Mouse (Mus musculus) stomach, postnatal 0 days (tissue): ENCODE measurements at regions not wholly inside any gene's neighbourhood (a gene's known extent, or its start where the extent isn't known, plus 50 kb on each side); places are given as distances from the start of the nearest gene placed in this dataset.

Source experiments
- CTCF ChIP-seq: IDR thresholded peaks from 2 replicates; pipeline ENCODE4 v1.5.1; 2016; ENCODE audit warnings: antibody characterized with exemption, low read depth, mild to moderate bottlenecking, moderate library complexity
- EP300 ChIP-seq: optimal IDR thresholded peaks from 2 replicates; pipeline ENCODE3; 2016; ENCODE audit warnings: antibody characterized with exemption

GRCm38 (mm10) chr1:41361512-41361911 lies 556.1 kb downstream of the Tmem182 start:
- no peak for TF ChIP-seq CTCF
- no peak for TF ChIP-seq EP300
